Mouse (Mus musculus): ENCODE results near the gene Rab3b.

Gene Rab3b

GRCm38 (mm10) chr4:108959696-108960095 lies 80.8 kb downstream of the Rab3b start:
- DNase-seq: no peak

GRCm38 (mm10) chr4:108960619-108961460 lies 82.0 kb downstream of the Rab3b start:
- no peak for DNase-seq

- DNase-seq: no peak
These were observed 84.2 kb downstream of the Rab3b start for GRCm38 (mm10) chr4:108963017-108963416.

GRCm38 (mm10) chr4:108969517-108969916 lies 90.7 kb downstream of the Rab3b start:
- DNase-seq: no peak

GRCm38 (mm10) chr4:108971054-108971453 lies 92.2 kb downstream of the Rab3b start:
- no peak for DNase-seq

- peak; percentile 48 for DNase-seq
These were observed 97.7 kb downstream of the Rab3b start for GRCm38 (mm10) chr4:108976458-108977071.

- DNase-seq: no peak
These were observed 108.1 kb downstream of the Rab3b start for GRCm38 (mm10) chr4:108986833-108987472.

- DNase-seq: no peak
These were observed 108.6 kb downstream of the Rab3b start for GRCm38 (mm10) chr4:108987473-108987842.

GRCm38 (mm10) chr4:108989430-108989829 lies 110.6 kb downstream of the Rab3b start:
- no peak for DNase-seq

- no peak for DNase-seq
These were observed 111.2 kb downstream of the Rab3b start for GRCm38 (mm10) chr4:108990032-108990431.

- DNase-seq: no peak
These were observed 111.7 kb downstream of the Rab3b start for GRCm38 (mm10) chr4:108990571-108990970.

- no peak for DNase-seq
These were observed 112.9 kb downstream of the Rab3b start for GRCm38 (mm10) chr4:108991811-108992210.

Data from right cerebral cortex, postnatal 14 days (tissue).